Comparison of ENCODE assay signal across 13 mouse cellular contexts in genomic region chr1:90285318-90285717, GRCm38 (mm10).
DNase-seq lines count a peak whose midpoint lies in the region; ATAC-seq and TF ChIP-seq lines count a peak whose summit lies in the region.
"Had no signal": no experiment of that assay in that cellular context is flagged by ENCODE, and none has a peak within 500 bp of the region (broad histone marks: within the 10 kb centered on the region; RNA-seq: fewer than 3 reads in every experiment).

No protein-coding gene starts in this region.

- no peak overlapping the region for H3K4me2 ChIP-seq in forebrain, embryonic 12.5 days
- H3K4me2 ChIP-seq in forebrain, postnatal 0 days (ENCODE audit: low read depth), result no peak overlapping the region
- H3K4me2 ChIP-seq in midbrain, embryonic 12.5 days (replicated peaks), result no peak overlapping the region
- no peak overlapping the region for H3K4me2 ChIP-seq in midbrain, embryonic 11.5 days
- no peak overlapping the region for H3K4me2 ChIP-seq in forebrain, embryonic 16.5 days (ENCODE audit: low read length)
- H3K4me2 ChIP-seq in neural tube, embryonic 15.5 days, result no peak overlapping the region
- H3K4me2 ChIP-seq: limb, embryonic 12.5 days; lung, embryonic 15.5 days had no signal

- H3K27me3 ChIP-seq in forebrain, embryonic 12.5 days, result no peaks in the 10 kb centered on the region
- no peaks in the 10 kb centered on the region for H3K27me3 ChIP-seq in forebrain, postnatal 0 days (ENCODE audit: insufficient read depth, low read length)
- H3K27me3 ChIP-seq in midbrain, embryonic 12.5 days, result peaks cover 10% of the 10 kb centered on the region
- no peaks in the 10 kb centered on the region for H3K27me3 ChIP-seq in midbrain, embryonic 11.5 days (ENCODE audit: control insufficient read depth, insufficient read depth, low read length)
- H3K27me3 ChIP-seq in forebrain, embryonic 16.5 days (replicated peaks; ENCODE audit: control insufficient read depth, insufficient read depth, low read length), result no peaks in the 10 kb centered on the region
- H3K27me3 ChIP-seq in neural tube, embryonic 15.5 days (replicated peaks), result 0 out of 2 replicates have a peak, but pooled peaks cover 2% of the 10 kb centered on the region

- TF ChIP-seq CTCF in forebrain, postnatal 0 days (IDR thresholded peaks at IDR 0.05; ENCODE audit: low read depth), result no peak

- 48% methylated on average over 4 of the region's 4 CpGs for WGBS in forebrain, embryonic 12.5 days
- WGBS in forebrain, postnatal 0 days, result 39% methylated on average over 4 of the region's 4 CpGs
- WGBS in midbrain, embryonic 12.5 days, result 45% methylated on average over 4 of the region's 4 CpGs
- WGBS in midbrain, embryonic 11.5 days, result 36% methylated on average over 4 of the region's 4 CpGs
- WGBS in forebrain, embryonic 16.5 days, result 37% methylated on average over 4 of the region's 4 CpGs
- 56% methylated on average over 4 of the region's 4 CpGs for WGBS in neural tube, embryonic 15.5 days

- no peak for ATAC-seq in forebrain, embryonic 12.5 days (ENCODE audit: low FRiP score)
- no peak for ATAC-seq in forebrain, postnatal 0 days
- no peak for ATAC-seq in midbrain, embryonic 12.5 days (ENCODE audit: low FRiP score, low read depth)
- no peak for ATAC-seq in midbrain, embryonic 11.5 days (ENCODE audit: low FRiP score)
- no peak for ATAC-seq in forebrain, embryonic 16.5 days
- ATAC-seq in neural tube, embryonic 15.5 days (ENCODE audit: low FRiP score), result no peak

- 0 out of 2 replicates have a peak, but pooled peaks cover 4% of the 10 kb centered on the region for H3K9me3 ChIP-seq in forebrain, embryonic 12.5 days
- H3K9me3 ChIP-seq in forebrain, postnatal 0 days (ENCODE audit: low read length), result no peaks in the 10 kb centered on the region
- H3K9me3 ChIP-seq in midbrain, embryonic 12.5 days, result no peaks in the 10 kb centered on the region
- H3K9me3 ChIP-seq in midbrain, embryonic 11.5 days (ENCODE audit: control insufficient read depth, low read length), result no peaks in the 10 kb centered on the region
- no peaks in the 10 kb centered on the region for H3K9me3 ChIP-seq in forebrain, embryonic 16.5 days (ENCODE audit: control insufficient read depth, low read length)
- H3K9me3 ChIP-seq in neural tube, embryonic 15.5 days (replicated peaks), result no peaks in the 10 kb centered on the region
- H3K9me3 ChIP-seq: limb, embryonic 12.5 days; lung, embryonic 15.5 days had no signal

- no peaks in the 10 kb centered on the region for H3K36me3 ChIP-seq in forebrain, embryonic 12.5 days (replicated peaks)
- no peaks in the 10 kb centered on the region for H3K36me3 ChIP-seq in forebrain, postnatal 0 days (ENCODE audit: insufficient read depth)
- no peaks in the 10 kb centered on the region for H3K36me3 ChIP-seq in midbrain, embryonic 12.5 days
- no peaks in the 10 kb centered on the region for H3K36me3 ChIP-seq in midbrain, embryonic 11.5 days (ENCODE audit: control insufficient read depth, insufficient read depth, low read length)
- H3K36me3 ChIP-seq in forebrain, embryonic 16.5 days (ENCODE audit: control insufficient read depth, insufficient read depth), result no peaks in the 10 kb centered on the region
- H3K36me3 ChIP-seq in neural tube, embryonic 15.5 days, result no peaks in the 10 kb centered on the region
- H3K36me3 ChIP-seq: limb, embryonic 12.5 days; lung, embryonic 15.5 days had no signal

- no peak overlapping the region for H3K9ac ChIP-seq in forebrain, embryonic 12.5 days
- H3K9ac ChIP-seq in forebrain, postnatal 0 days, result no peak overlapping the region
- H3K9ac ChIP-seq in midbrain, embryonic 12.5 days (replicated peaks), result no peak overlapping the region
- H3K9ac ChIP-seq in midbrain, embryonic 11.5 days (ENCODE audit: low read length), result no peak overlapping the region
- H3K9ac ChIP-seq in forebrain, embryonic 16.5 days (replicated peaks; ENCODE audit: low read depth, low read length), result no peak overlapping the region
- no peak overlapping the region for H3K9ac ChIP-seq in neural tube, embryonic 15.5 days (replicated peaks)
- H3K9ac ChIP-seq: limb, embryonic 12.5 days; lung, embryonic 15.5 days had no signal

- no peak overlapping the region for H3K4me3 ChIP-seq in forebrain, embryonic 12.5 days (replicated peaks)
- H3K4me3 ChIP-seq in forebrain, postnatal 0 days (ENCODE audit: low read depth, low read length), result no peak overlapping the region
- H3K4me3 ChIP-seq in midbrain, embryonic 12.5 days, result no peak overlapping the region
- no peak overlapping the region for H3K4me3 ChIP-seq in midbrain, embryonic 11.5 days (ENCODE audit: low read depth, low read length)
- no peak overlapping the region for H3K4me3 ChIP-seq in forebrain, embryonic 16.5 days (replicated peaks; ENCODE audit: low read length)
- no peak overlapping the region for H3K4me3 ChIP-seq in neural tube, embryonic 15.5 days (replicated peaks)
- H3K4me3 ChIP-seq: limb, embryonic 12.5 days; lung, embryonic 15.5 days had no signal

- H3K4me1 ChIP-seq in forebrain, embryonic 12.5 days, result peaks cover 49% of the 10 kb centered on the region
- peaks cover 29% of the 10 kb centered on the region for H3K4me1 ChIP-seq in forebrain, postnatal 0 days (ENCODE audit: insufficient read depth)
- H3K4me1 ChIP-seq in midbrain, embryonic 12.5 days, result peaks cover 43% of the 10 kb centered on the region
- peaks cover 40% of the 10 kb centered on the region for H3K4me1 ChIP-seq in midbrain, embryonic 11.5 days (ENCODE audit: control insufficient read depth, insufficient read depth, low read length)
- H3K4me1 ChIP-seq in forebrain, embryonic 16.5 days (replicated peaks; ENCODE audit: control insufficient read depth, insufficient read depth, low read length), result peaks cover 34% of the 10 kb centered on the region
- peaks cover 41% of the 10 kb centered on the region for H3K4me1 ChIP-seq in neural tube, embryonic 15.5 days

- no peak for DNase-seq in forebrain, postnatal 0 days
- DNase-seq in midbrain, embryonic 11.5 days (ENCODE audit: low spot score, missing footprints), result no peak
- DNase-seq in thymus, adult 18-20 months, result no peak
- DNase-seq in heart, adult 8-10 months (ENCODE audit: low spot score), result no peak
- DNase-seq: adrenal gland, postnatal 14 days; layer of hippocampus, adult 9-11 months; thymus, adult 2 months had no signal

- peak overlapping the region; percentile 1; the same call in 1 of the 2 replicates for H3K27ac ChIP-seq in forebrain, embryonic 12.5 days
- H3K27ac ChIP-seq in forebrain, postnatal 0 days (ENCODE audit: low read depth, low read length), result no peak overlapping the region
- H3K27ac ChIP-seq in midbrain, embryonic 12.5 days (replicated peaks), result 0 out of 2 replicates have a peak overlapping the region, but pooled peaks have one; percentile 35
- no peak overlapping the region for H3K27ac ChIP-seq in midbrain, embryonic 11.5 days (ENCODE audit: low read depth, low read length)
- H3K27ac ChIP-seq in forebrain, embryonic 16.5 days (ENCODE audit: low read length), result peak overlapping the region; percentile 9; the same call in 1 of the 2 replicates
- no peak overlapping the region for H3K27ac ChIP-seq in neural tube, embryonic 15.5 days (replicated peaks)
- H3K27ac ChIP-seq: limb, embryonic 12.5 days; lung, embryonic 15.5 days had no signal

Comparison
In these comparisons a context has a peak if more than half of its experiments do, and no peak if none do; other contexts are left out.
1. H3K27ac ChIP-seq: peak in forebrain, embryonic 12.5 days (single experiment), midbrain, embryonic 12.5 days (single experiment) and forebrain, embryonic 16.5 days (single experiment); none in forebrain, postnatal 0 days (single experiment), midbrain, embryonic 11.5 days (single experiment) and neural tube, embryonic 15.5 days (single experiment).